Mouse (Mus musculus): ENCODE measurements around the gene 6430531B16Rik.

DNA sequence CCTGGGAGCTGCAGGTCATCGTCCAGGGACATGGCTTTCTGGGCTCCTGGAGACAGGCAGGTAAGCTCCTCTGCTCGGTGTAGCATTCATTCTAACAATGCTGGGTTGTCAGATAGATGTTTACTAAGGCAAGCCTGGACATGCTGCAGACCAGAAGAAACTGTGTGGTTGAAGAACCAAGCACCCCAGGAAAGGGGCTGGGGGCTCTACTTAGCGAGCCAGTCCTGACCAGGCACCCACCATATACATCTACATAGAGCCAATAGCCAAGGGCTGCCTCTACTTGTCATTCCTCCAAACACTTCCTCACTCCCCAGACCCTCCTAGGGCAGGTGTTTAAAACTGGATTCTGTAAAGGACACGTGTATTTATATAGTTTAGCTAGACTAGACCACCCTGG lies 15.6 kb upstream of the 6430531B16Rik start:
- no peak for TF ChIP-seq CTCF (IDR thresholded peaks at IDR 0.05; ENCODE audit: low read depth)
- no peak for TF ChIP-seq EP300 (IDR thresholded peaks at IDR 0.05; ENCODE audit: low read depth)

Measured in liver, embryonic 14.5 days (tissue).